Mouse (Mus musculus) cerebellum, postnatal 25 days (tissue): Measurements from ENCODE around the gene Gm960.

Experiments used
- DNase-seq, 2 experiments: peaks; one replicate each; pipeline ENCODE4 v3.0.0; 2021; ENCODE audit warnings: mixed read lengths in 2 of 2

Gene Gm960

DNA sequence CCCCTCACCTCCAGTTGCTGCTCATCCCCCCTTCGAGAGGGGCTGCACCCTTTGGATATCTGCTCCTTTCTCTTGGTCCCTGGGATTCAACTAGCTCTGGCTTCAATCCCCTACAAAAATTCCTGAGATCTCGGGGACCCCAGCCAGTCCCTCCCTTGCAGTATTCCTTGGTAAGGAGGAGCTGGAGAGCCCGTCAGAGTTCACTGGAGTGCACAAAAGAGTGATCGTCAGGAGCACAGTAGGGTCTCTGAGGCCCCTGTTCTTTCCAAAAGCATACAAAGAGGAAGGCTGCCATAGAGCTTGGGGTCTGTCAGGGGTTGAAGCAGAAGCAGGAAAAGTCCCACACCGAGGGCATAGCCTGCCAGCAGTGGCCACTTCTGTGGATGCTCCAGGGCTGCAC lies 75.7 kb downstream of the Gm960 start:
- DNase-seq: no peak

DNA sequence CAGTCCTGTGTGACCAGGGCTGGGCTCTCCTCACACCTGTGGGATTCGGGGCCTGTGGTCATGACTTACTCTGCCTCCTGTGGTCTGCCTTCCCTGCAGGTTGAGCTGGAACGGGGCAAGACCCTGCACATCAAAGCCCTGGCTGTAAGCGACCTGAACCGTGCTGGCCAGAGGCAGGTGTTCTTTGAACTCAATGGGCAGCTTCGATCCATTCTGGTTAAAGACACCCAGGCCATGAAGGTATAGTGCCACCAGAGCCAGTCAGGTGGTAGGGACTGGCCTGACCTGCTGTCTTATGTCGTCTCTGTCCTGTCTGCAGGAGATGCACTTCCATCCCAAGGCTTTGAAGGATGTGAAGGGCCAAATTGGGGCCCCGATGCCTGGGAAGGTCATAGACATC lies 77.7 kb downstream of the Gm960 start:
- DNase-seq: peak in 1 of 2 experiments; percentile 6

- no peak for DNase-seq
These were observed 79.0 kb downstream of the Gm960 start for GRCm38 (mm10) chr19:4619461-4619860.

GRCm38 (mm10) chr19:4618183-4618582 lies 80.3 kb downstream of the Gm960 start:
- DNase-seq: no peak

- DNase-seq: no peak
These were observed 81.9 kb downstream of the Gm960 start for GRCm38 (mm10) chr19:4616546-4616945.

GRCm38 (mm10) chr19:4615151-4616093 lies 83.0 kb downstream of the Gm960 start, which contains the start of gene Lrfn4:
TSS of gene Lrfn4 (minus strand) at chr19:4615667.
- DNase-seq: peak; percentile 86 to 93

DNA sequence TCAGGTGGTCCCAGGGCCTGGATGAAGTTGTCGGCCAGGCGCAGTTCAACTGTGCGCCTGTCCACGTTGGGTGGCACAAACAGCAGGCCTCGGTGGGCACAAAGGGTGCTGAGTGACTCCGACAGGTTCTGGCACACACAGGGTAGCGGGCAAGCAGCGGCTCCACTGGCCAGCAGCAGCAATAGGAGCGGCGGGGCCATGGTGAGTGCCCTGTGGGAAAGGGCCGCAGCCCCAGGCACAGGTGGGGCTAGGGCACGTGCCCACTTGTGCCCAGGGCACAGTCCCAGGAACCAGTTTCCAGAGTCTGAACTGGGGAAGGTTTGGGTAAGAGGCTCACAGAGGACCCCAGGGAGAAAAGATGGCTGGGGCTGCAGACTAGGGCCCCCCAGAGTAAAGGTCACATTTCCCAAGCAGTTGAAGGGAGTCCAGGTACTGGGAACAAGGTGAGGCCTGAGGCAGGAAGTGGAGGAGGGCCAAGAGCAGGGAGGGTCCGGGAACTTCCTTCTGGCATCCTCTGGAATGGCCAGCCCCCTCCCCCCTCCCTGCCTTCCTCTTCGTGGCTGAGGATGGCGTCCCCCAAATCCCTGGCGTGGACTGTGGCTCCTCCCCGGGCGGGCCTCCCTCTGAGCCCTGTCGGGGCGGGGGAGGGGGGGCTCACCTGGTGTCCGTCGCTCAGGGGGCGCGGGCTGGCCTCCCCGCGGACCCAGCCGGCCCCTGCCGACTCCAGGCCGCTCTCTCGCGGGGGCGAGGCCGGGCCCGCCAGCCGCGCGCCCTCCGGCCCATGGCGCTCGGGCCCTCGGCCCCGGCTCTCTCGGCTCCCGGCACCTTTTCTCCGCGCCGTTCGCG lies 83.9 kb downstream of the Gm960 start:
- peak; percentile 52 to 58 for DNase-seq

- no peak for DNase-seq
These were observed 84.8 kb downstream of the Gm960 start for GRCm38 (mm10) chr19:4613464-4614304.

- no peak for DNase-seq
These were observed 86.1 kb downstream of the Gm960 start for GRCm38 (mm10) chr19:4612181-4612961.

GRCm38 (mm10) chr19:4610109-4610508 lies 88.4 kb downstream of the Gm960 start:
- no peak for DNase-seq

DNA sequence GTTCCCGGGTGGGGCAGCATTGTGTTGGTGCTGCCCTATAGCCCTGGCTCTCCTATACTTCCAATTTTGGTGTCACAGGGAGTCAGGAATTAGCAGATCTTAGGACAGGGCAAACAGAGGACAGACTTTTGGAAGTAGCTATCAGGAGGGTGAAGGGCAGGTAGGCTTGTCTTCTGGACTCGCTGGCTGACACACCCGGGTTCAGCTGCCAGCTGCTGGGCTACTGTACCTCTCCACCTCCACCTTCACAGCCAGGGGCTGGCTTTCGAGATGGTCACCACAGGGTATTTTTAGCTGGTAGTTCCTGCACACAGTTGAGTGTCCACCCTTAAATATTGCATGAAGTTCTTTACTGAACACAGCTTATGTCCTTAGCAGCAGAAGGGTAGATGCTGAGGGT lies 90.0 kb downstream of the Gm960 start:
- DNase-seq: no peak

DNA sequence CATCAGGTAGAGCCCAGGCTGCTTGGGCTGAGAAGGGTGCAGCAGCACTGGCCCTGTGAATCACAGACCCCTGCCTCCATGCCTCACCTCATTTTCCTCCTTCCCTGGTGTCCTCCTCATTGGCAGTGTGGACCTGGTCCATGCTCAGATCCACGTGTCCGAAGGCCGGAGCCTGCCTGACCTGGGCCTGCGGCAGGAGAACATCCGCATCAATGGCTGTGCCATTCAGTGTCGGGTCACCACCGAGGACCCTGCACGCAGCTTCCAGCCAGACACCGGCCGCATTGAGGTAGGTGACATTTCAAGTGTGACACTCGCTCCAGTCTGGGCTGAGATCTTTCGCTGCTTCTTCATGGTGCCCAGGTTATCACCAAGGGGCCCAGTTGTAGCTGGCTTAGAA lies 91.1 kb downstream of the Gm960 start:
- DNase-seq: no peak

DNA sequence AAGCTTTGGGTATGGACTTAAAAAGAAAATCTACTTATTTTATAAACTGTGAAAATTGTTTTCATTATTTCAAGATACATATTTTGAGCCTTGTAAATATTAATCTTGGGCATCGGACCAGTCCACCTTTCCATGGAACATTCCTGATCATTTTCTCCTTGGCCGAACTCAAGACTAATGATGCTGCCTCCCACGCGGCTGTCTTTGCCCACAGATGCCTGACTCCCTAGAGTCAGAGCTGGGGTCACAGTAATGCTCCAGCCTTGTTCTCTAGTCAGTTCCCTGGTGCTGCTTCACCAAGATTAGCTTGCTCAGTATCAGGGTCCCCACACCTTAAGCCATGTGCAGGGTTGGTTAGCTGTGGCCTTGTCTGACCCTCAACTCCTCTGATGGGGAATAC lies 92.8 kb downstream of the Gm960 start:
- no peak for DNase-seq

DNA sequence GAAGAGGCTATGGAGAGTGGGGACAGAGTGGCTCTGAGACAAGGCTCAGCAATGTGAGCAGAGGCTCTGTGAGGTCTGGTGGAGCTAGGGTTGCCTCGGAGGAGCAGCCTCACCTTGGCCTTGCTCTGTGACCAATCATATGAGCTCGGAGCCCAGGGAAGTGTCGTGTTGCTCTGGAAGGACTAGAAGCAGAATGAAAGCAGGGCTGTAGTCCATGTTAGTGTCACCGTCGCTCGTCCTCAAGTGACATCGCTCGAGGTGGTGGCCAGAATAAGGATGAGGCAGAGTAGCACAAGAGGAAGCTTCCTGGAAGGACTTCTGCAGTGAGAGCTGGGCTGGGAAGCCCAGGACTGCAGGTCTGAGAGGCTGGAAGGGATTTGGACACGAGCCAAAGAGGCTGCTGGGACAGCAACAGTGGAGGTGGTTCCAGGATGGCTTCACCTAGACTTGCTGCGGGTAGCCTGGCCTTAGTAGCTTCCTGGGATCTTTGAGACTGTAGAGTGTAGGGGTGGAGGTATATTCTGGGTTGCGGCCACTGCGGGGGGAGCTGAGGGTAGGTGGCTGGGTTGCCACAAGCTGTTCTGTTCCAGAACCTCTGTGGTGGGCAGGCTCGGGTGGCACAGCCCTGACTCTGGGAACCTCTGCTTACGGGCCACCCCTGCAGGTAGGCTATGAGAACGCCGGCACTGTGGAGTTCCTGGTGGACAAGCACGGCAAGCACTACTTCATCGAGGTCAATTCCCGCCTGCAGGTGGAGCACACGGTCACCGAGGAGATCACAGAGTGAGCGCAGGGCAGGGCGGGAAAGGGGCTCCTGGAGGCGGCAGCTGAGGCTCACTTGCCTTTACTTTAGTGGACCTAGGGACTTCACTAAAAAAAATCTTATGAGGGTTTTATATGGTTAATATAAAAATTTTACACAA lies 94.4 kb downstream of the Gm960 start:
- DNase-seq: peak; percentile 63 to 79

GRCm38 (mm10) chr19:4602459-4602858 lies 96.0 kb downstream of the Gm960 start:
- peak in 1 of 2 experiments; percentile 5 for DNase-seq

DNA sequence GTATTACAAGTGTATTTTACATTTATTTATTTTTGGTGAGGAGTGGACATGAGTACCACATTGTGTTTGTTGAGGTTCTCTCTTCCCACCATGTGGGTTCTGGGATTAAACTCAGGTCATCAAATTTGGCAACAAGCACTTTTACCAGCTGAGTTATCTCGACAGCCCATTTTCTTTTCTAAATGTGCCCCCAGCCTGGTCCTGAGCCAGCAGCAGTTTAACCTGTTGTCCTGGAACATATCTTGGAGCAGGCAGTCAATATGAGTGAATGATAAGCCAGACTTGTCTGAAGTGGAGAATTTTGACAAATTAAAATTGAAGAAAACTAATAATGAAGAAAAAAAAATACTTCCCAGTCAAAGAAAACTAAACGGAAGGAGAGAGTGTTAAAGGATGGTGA lies 102.4 kb downstream of the Gm960 start:
- DNase-seq: no peak

GRCm38 (mm10) chr19:4593792-4594522 lies 104.5 kb downstream of the Gm960 start:
- DNase-seq: no peak

- DNase-seq: no peak
These were observed 108.4 kb downstream of the Gm960 start for GRCm38 (mm10) chr19:4590025-4590424.

DNA sequence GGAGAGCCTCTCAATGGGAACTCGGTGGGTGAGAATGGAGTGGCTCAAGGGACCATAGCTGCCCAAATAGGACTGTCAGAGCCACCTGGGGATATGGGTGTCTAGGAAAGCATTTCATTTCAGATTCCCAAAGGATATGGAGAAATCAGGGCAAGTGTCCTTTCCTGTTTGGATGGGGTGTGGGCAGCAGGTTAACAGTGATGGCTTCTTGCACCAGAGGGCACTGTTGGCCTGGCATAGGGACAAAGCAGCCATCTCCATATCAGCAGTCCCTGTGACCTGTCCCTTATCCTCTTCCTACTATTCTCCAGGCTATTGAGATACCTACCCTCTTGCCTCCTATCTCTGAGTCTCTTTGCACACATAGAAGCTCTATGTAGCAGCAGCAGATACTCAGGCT lies 109.4 kb downstream of the Gm960 start:
- DNase-seq: peak in 1 of 2 experiments; percentile 63

- DNase-seq: no peak
These were observed 110.0 kb downstream of the Gm960 start for GRCm38 (mm10) chr19:4588430-4588829.
